Mouse (Mus musculus) right cerebral cortex, adult 18-20 months (tissue): ENCODE results near the gene Nags.

Source experiments
- DNase-seq: peaks from one replicate; pipeline ENCODE4 v3.0.0; 2022; ENCODE audit warnings: mixed read lengths

The Nags gene

GRCm38 (mm10) chr11:102145471-102146001 lies at the start of gene Nags:
Nags (plus strand) TSS chr11:102145513.
- no peak for DNase-seq

DNA sequence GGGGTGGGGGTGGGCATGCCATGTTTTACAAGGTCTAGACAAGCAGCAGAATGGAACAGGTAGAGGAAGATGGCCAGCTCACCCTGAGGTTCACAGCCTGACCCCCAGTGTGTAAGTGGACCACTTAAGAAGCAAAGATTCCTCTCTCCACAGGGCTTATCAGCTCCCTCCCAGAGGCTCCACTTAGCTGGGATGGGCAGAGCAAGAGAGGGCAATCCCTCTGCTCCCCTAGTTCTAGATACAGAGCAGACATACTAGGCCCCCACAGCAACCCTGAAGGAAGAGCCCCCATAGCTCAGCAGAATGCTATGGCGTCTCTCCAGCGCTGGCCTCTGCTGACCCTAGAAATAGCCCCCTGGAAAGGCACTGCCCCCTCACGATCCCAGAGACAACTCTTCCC lies 49.6 kb upstream of the Nags start:
- no peak for DNase-seq

- DNase-seq = no peak
Measured at GRCm38 (mm10) chr11:102096446-102096845, 48.9 kb upstream of the Nags start.

GRCm38 (mm10) chr11:102096887-102097391 lies 48.4 kb upstream of the Nags start:
- DNase-seq = peak; percentile 74

GRCm38 (mm10) chr11:102101219-102101618 lies 44.1 kb upstream of the Nags start, which contains the start of gene Ppy:
Ppy (minus strand) TSS chr11:102101319.
- DNase-seq = no peak

DNA sequence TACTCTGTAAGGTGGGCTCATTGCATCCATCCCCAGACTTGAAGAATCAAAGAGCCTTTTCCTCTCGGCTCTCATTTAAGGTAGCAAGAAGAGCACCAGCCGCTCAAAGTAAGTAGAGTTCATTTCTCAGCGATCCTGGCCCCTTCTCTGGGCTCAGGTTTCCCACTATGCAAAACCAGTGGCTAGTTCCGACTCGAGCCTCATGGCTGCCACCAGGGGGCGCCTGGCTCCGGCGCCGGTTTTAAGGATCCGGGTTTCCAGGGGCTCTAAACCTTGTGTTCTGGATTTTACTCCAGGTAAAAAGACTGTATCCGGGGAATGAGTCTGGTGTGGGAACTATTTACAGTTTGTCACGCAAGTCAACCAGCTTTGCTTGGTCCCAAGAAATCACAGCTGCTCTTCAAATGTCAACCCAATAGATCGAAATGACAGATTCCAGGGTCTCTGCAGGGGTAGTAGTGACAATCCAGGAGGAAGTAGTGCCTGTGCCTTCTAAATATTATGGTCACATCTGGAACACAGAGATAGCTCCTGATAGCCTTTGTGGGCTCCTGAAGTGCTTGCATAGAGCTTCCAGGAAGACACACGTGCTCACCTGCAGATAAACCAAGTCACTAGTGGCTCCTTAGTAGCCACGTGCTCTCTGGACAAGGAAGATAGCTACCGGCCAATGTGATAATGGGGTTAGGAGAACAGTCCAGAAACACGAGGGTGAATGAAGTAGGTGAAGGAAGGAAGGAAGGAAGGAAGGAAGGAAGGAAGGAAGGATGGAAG lies 42.6 kb upstream of the Nags start:
- DNase-seq = peak; percentile 52

GRCm38 (mm10) chr11:102106911-102107310 lies 38.4 kb upstream of the Nags start:
- DNase-seq = no peak

DNA sequence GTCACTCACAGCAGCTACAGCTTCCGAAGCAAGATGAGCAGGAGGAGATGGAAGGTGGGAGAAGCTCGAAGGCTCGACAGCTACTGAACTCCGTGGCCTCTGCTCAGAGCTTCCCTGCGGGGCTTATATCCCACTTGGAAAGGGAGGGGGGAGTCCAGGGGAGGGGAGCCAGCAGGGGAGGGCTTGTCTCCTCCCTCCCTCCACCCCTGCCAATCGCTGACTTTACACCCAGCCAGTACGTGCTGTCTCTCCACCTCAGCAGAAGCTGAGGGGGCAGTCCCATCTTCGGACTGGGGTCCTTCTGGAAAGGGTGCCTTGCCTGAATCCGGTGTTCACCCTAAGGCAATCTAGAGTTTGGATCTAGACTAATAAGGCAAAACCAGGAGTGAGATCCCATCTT lies 37.6 kb upstream of the Nags start, which contains the start of gene Pyy:
TSS of gene Pyy (minus strand) at position 101 of the 400 bp plus-strand sequence.
- no peak for DNase-seq

- DNase-seq = no peak
Measured at GRCm38 (mm10) chr11:102111576-102111975, 33.7 kb upstream of the Nags start.

- DNase-seq = no peak
Measured at GRCm38 (mm10) chr11:102116241-102116640, 29.1 kb upstream of the Nags start.

DNA sequence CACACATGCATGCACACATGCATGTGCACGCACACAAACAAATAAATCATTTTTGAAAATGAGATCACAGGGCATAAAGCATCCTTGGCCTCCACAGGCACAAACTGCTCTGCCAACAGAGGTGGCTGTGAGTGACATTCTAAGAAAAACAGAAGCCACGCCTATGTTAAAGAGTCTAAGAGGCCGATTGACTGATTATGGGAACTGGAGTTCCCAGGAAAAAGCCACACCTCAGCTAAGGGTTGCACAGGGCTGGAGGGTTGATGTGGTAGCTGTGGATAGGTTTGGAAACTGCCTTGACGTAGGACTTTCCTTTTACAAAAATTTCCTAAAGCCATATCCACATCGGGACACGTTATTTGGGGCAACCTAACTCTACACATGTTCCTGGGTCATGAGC lies 27.9 kb upstream of the Nags start:
- DNase-seq = no peak

- DNase-seq = no peak
Measured at GRCm38 (mm10) chr11:102134516-102134915, 10.8 kb upstream of the Nags start.

- DNase-seq = no peak
Measured at GRCm38 (mm10) chr11:102137625-102138446, 7.5 kb upstream of the Nags start.

- peak; percentile 58 for DNase-seq
Measured at GRCm38 (mm10) chr11:102138447-102138740, 6.9 kb upstream of the Nags start.

DNA sequence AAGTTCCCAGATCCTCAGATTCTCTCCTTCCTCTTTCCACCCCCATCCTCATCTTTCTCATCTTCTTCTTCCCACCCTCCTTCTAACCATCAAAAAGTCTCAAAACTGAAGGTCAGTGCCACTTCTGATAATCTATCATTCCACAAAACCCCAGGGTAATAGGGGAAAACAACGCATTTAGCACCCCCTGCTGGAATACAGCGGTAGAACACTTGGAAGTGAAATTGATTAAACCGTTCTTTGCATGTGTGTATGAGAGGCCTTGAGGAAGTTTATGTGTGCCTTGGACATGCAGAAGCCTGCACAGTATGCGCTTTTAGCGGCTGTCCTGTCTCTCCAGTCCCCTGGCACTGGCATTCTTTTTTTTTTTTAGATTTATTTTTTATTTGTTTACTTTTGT lies 4.8 kb upstream of the Nags start:
- DNase-seq = peak; percentile 29

- no peak for DNase-seq
Measured at GRCm38 (mm10) chr11:102142355-102142754, 3.0 kb upstream of the Nags start.

DNA sequence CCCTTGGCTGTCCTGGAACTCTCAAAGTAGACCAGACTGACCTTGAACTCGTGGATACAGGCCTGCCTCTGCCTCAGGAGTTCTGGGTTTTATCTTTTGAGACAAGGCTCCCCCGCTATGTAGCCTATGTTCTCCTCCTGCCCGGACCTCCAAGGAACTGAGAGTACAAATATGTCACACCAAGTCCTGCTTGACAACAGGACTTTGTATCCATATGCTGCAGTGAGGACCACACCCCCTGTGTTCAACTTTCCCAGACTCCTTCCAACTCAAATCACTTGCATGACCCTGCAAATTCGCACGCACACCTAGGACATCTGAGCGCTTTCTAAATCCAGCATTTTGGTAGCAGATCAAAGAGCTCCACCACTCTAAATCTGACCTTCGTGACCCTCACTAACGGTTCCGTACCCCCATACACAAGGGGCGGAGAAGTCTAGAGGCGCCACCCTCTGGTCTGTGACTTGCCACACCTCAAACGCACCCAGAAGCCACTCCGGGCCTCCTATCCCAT lies 299 bp upstream of the Nags start:
- DNase-seq = no peak

DNA sequence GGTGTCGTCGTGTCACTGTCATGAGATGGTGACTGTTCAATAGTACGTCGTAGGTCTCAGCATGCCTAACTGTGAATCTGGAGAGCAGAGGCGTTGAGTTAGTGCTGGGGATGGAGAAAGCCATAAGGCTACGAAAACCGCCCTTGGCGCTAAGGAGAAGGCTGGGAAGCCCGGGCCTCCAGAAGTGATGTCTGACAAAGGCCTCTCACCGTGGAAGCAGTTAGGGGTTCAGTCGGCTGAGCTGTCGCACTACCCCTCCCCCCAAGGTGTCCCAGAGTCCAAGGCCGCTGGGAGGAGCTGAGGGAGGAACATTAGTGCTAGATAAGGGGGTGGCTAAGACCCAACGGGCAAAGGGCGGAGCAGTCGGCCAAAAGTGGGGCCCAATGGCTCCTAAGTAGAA lies 692 bp downstream of the Nags start:
- DNase-seq = no peak

- no peak for DNase-seq
Measured at GRCm38 (mm10) chr11:102146531-102146930, 1.2 kb downstream of the Nags start.

GRCm38 (mm10) chr11:102147213-102147989 lies 2.1 kb downstream of the Nags start:
- no peak for DNase-seq

DNA sequence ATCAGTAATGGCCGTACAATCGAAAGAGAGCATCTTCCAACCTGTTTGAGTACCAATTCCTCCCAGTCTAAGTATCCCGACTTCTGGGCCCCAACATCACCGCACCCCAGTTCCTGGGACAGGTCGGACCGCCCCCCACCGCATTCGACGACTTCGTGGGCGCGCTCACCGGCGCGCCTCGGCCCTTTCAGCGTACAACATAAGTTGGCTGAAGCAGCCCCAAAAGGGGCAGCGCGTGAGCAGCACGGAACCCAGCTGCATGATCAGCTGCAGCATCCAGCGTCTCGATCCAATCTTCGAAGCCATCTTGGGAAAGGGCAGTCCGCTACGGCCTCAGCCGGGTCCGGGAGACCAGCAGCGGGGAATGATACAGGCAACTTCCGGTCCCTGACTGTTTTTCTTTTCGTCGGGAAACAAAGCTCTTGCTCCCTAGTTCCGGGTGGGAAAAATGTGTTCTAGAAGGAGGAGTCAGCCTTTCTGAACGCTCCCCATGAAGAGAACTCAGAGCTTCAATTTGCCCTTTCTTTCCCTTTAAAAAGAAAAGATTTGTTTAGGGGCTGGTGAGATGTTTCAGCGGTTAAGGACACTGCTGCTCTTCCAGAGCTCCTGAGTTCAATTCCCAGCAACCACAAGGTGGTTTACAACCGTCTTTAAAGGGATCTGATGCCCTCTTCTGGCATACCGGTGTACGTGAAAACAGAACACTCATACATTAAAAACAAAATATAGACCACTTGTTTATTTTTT lies 10.9 kb downstream of the Nags start, which contains the start of gene Tmem101:
TSS of gene Tmem101 (minus strand) at position 366 of the 747 bp plus-strand sequence.
- peak; percentile 87 for DNase-seq

DNA sequence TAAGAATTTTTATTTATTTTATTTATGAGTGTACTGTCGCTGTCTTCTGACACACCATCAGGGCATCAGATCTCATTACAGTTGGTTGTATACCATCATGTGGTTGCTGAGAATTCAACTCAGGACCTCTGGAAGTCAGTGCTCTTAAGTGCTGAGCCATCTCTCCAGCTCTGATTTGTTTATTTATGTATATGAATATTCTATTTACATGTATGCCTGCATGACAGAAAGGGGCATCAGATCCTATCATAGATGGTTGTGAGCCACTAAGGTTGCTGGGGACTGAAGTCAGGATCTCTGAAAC lies 11.4 kb downstream of the Nags start:
- no peak for DNase-seq
